Mouse (Mus musculus) embryonic facial prominence, embryonic 15.5 days (tissue): ENCODE results near the gene Gm8265. TPM values are rescaled to one million over a fixed set of nuclear protein-coding genes. Genes with fewer than 3 reads are reported as not detected.
"Not testable (repeated sequence)": the region's sequence is repeated elsewhere in the genome, so short reads cannot be mapped to it uniquely, and the experiment has no call there.

Experiments used
- ATAC-seq: fragments of 200-750 bp; cut with Nextera tagmentation; 2 replicates; pipeline ENCODE4 v1.8.0; 2017; ENCODE audit warnings: low read depth, moderate TSS enrichment; ENCODE audit not compliant: insufficient number of reproducible peaks, low FRiP score, low TSS enrichment
- H3K27ac ChIP-seq: fragments of 300-500 bp; sonication (generic); replicated peaks from 2 replicates; pipeline ENCODE4 v1.5.1; 2015; ENCODE audit warnings: mild to moderate bottlenecking, inconsistent platforms
- H3K27me3 ChIP-seq: fragments of 300-500 bp; sonication (generic); 2 replicates; pipeline ENCODE4 v1.6.1; 2015; ENCODE audit warnings: inconsistent platforms
- H3K36me3 ChIP-seq: fragments of 300-500 bp; sonication (generic); 2 replicates; pipeline ENCODE4 v1.6.1; 2015; ENCODE audit warnings: mild to moderate bottlenecking, inconsistent platforms
- H3K4me1 ChIP-seq: fragments of 300-500 bp; sonication (generic); 2 replicates; pipeline ENCODE4 v1.6.1; 2015; ENCODE audit warnings: inconsistent platforms
- H3K4me2 ChIP-seq: fragments of 300-500 bp; sonication (generic); replicated peaks from 2 replicates; pipeline ENCODE4 v1.6.1; 2015; ENCODE audit warnings: mild to moderate bottlenecking, inconsistent platforms
- H3K4me3 ChIP-seq: fragments of 300-500 bp; sonication (generic); replicated peaks from 2 replicates; pipeline ENCODE4 v1.5.1; 2015; ENCODE audit warnings: mild to moderate bottlenecking, inconsistent platforms
- H3K9ac ChIP-seq: fragments of 300-500 bp; sonication (generic); 2 replicates; pipeline ENCODE4 v1.6.1; 2015; ENCODE audit warnings: inconsistent platforms
- H3K9me3 ChIP-seq: fragments of 300-500 bp; sonication (generic); replicated peaks from 2 replicates; pipeline ENCODE4 v1.6.1; 2016; ENCODE audit warnings: inconsistent platforms
- WGBS: fragments of 180-500 bp; shearing (Covaris S2); methylation state at CpG from one replicate; pipeline ENCODE4 v1.1.7; 2015; 5-methylcytosine and 5-hydroxymethylcytosine counted together
- polyA plus RNA-seq: library from polyadenylated mRNA; unstranded; fragments of >200 nt; fragmentation: Nextera tagmentation; extraction: Ambion mirVana; gene quantifications from 2 replicates; pipeline ENCODE4 v1.2.1, GENCODE M21; 2015

Gm8265 gene
- not detected in 2 replicates for polyA plus RNA-seq

DNA sequence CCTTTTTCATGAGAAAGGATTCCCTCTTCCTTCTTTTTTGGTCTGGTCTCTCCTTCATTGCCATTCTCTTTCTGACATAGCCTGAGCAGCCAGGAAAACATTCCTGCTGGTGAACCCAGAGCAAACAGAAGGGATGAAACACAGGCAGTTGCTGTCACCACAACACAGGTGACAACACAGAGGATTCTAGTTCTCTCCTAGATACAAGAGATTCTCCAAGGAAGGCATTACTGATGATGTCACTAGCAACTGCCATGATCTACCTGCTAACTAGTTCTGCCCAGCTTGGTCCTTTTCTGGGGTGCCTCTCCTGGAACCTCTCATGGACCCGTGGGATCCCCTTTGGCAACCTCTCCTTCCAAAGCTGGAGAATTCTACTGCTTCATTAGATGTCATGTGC, at the start of gene Gm8265:
Gene Gm8265, minus strand, starts transcription at position 101 of the 400 bp plus-strand sequence.
- not testable (repeated sequence) for H3K4me1 ChIP-seq, H3K27me3 ChIP-seq, H3K9ac ChIP-seq, H3K4me3 ChIP-seq, H3K9me3 ChIP-seq, ATAC-seq, H3K4me2 ChIP-seq, H3K27ac ChIP-seq, H3K36me3 ChIP-seq
- WGBS, result no CpG with 5 or more reads among the region's 1 CpGs

Other genes with a start within 250 kb of the Gm8265 start
- gene Gm3500, start 244.0 kb downstream of the Gm8265 start, polyA plus RNA-seq, result 0.12 and 0.17 TPM in 2 replicates
- 0.28 and 0.47 TPM in 2 replicates for gene Gm3194, start 177.6 kb downstream of the Gm8265 start, polyA plus RNA-seq
- not detected in 2 replicates for gene Gm8246, start 155.2 kb downstream of the Gm8265 start, polyA plus RNA-seq
- gene Gm3187, start 148.8 kb downstream of the Gm8265 start, polyA plus RNA-seq, result not detected in 2 replicates
- 0.21 and 0.57 TPM in 2 replicates for gene Gm3488, start 131.4 kb downstream of the Gm8265 start, polyA plus RNA-seq
- gene Gm3532, start 94.5 kb downstream of the Gm8265 start, polyA plus RNA-seq, result 0.12 and 0.18 TPM in 2 replicates
- gene Gm9603, start 54.4 kb upstream of the Gm8265 start, polyA plus RNA-seq, result not detected in 2 replicates
- not detected in 2 replicates for gene Gm3373, start 108.5 kb upstream of the Gm8265 start, polyA plus RNA-seq
- 0.47 and 0.59 TPM in 2 replicates for gene Gm3383, start 175.0 kb upstream of the Gm8265 start, polyA plus RNA-seq
- gene Gm3424, start 197.3 kb upstream of the Gm8265 start, polyA plus RNA-seq, result not detected in 2 replicates
- 0.19 and 0.29 TPM in 2 replicates for gene Gm8237, start 247.4 kb upstream of the Gm8265 start, polyA plus RNA-seq